Mouse (Mus musculus) ovary, postnatal 14 days (tissue): ENCODE data around the gene Gpr62.

Experiments used
- DNase-seq: peaks from one replicate; pipeline ENCODE4 v3.0.0; 2022; ENCODE audit warnings: low spot score

The Gpr62 gene

DNA sequence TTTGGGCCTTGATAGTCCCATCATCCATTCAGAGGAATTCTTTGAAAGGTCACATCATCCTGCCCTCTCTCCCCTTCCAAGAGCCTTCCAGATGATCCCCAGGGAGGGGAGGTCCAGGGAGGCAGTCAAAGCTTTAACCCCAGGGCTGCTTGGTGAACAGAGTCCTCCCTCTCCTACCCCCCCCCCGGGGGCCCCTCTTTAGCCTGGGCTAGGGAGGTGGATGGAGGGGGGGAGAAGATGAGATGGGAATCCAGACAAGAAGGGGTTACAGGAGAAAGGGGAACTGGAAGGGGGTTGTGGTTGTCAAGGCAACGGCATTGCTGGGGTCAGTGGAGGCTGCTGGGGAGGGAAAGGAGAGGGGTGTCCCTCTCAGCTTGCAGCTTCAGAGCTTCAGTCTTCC is 45.1 kb downstream of the Gpr62 start:
- no peak for DNase-seq

- peak; percentile 76 for DNase-seq
Observed at GRCm38 (mm10) chr9:106417841-106418625, 47.7 kb downstream of the Gpr62 start.

DNA sequence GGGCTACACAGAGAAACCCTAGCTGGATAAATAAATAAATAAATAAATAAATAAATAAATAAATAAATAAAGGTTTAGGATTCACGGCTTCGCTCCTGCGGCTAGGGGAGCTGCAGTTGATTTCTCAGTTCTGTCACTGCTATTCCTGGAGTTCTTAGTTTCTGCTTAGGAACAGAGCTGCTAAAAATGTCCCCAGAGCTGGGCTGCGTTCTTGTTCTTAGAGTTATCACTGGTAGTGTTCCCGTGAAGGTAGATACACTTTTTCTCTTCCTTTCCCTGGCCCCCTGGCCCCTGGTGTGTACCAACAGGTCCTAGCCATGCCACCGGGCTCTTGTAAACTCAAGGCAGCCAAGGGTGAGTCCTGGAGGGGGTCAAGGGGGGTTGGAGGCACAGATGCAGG is 48.9 kb downstream of the Gpr62 start:
- DNase-seq: no peak
